ENCODE assay signal across 30 mouse cellular contexts in genomic region chr5:4894988-4895387, GRCm38 (mm10).
DNase-seq lines count a peak whose midpoint lies in the region; ATAC-seq and TF ChIP-seq lines count a peak whose summit lies in the region.
"Had no signal": no experiment of that assay in that cellular context is flagged by ENCODE, and none has a peak within 500 bp of the region (broad histone marks: within the 10 kb centered on the region; RNA-seq: fewer than 3 reads in every experiment).

No protein-coding gene starts in this region.

- no peak for TF ChIP-seq POLR2A in brain, embryonic 14.5 days (IDR thresholded peaks at IDR 0.05; ENCODE audit: borderline replicate concordance, extremely low read depth, insufficient read depth, insufficient read length, poor library complexity, severe bottlenecking)

- H3K9me3 ChIP-seq in forebrain, embryonic 15.5 days = no peaks in the 10 kb centered on the region
- no peaks in the 10 kb centered on the region for H3K9me3 ChIP-seq in forebrain, embryonic 13.5 days (replicated peaks)
- H3K9me3 ChIP-seq in embryonic facial prominence, embryonic 11.5 days (replicated peaks; ENCODE audit: control insufficient read depth, low read length) = no peaks in the 10 kb centered on the region
- no peaks in the 10 kb centered on the region for H3K9me3 ChIP-seq in midbrain, embryonic 16.5 days (replicated peaks; ENCODE audit: control insufficient read depth, low read length, poor library complexity, severe bottlenecking)
- H3K9me3 ChIP-seq: limb, embryonic 12.5 days; lung, embryonic 15.5 days; midbrain, embryonic 12.5 days; neural tube, embryonic 12.5 days had no signal

- H3K27me3 ChIP-seq in forebrain, embryonic 15.5 days = no peaks in the 10 kb centered on the region
- no peaks in the 10 kb centered on the region for H3K27me3 ChIP-seq in forebrain, embryonic 13.5 days
- H3K27me3 ChIP-seq in embryonic facial prominence, embryonic 11.5 days (ENCODE audit: control insufficient read depth, insufficient read depth, low read length) = no peaks in the 10 kb centered on the region
- H3K27me3 ChIP-seq in midbrain, embryonic 16.5 days (ENCODE audit: control insufficient read depth, insufficient read depth, low read depth, low read length) = no peaks in the 10 kb centered on the region
- H3K27me3 ChIP-seq: limb, embryonic 12.5 days; lung, embryonic 15.5 days; midbrain, embryonic 12.5 days; neural tube, embryonic 12.5 days had no signal

- 0 out of 2 replicates have a peak, but pooled peaks have one; percentile 38 for ATAC-seq in forebrain, embryonic 15.5 days (replicated peaks)
- ATAC-seq in forebrain, embryonic 13.5 days = no peak
- no peak for ATAC-seq in embryonic facial prominence, embryonic 11.5 days (replicated peaks; ENCODE audit: insufficient number of reproducible peaks, low FRiP score, low TSS enrichment, low read depth)
- no peak for ATAC-seq in midbrain, embryonic 16.5 days
- ATAC-seq: CD4-positive, CD25-positive, alpha-beta regulatory T cell, adult 4 months; intestine, postnatal 0 days had no signal

- DNase-seq in brain, embryonic 14.5 days (ENCODE audit: low read depth) = peak; percentile 53
- DNase-seq in embryonic facial prominence, embryonic 11.5 days (ENCODE audit: low spot score) = peak; percentile 14
- no peak for DNase-seq in gastrocnemius, adult 18-20 months (ENCODE audit: low spot score)
- no peak for DNase-seq in layer of hippocampus, postnatal 36 days
- DNase-seq: cerebellum, adult 11-12 months; cerebellum, adult 9-11 months; gastrocnemius, adult 2 months; gastrocnemius, postnatal 36 days; heart, adult 18-20 months; heart, postnatal 36 days; kidney, adult 9 months; kidney, postnatal 10 days; right cerebral cortex, adult 18-20 months; spleen, adult 18-20 months; thymus, adult 18-20 months; thymus, postnatal 25 days had no signal

- 36% methylated on average over 3 of the region's 3 CpGs for WGBS in forebrain, embryonic 15.5 days
- 51% methylated on average over 3 of the region's 3 CpGs for whole genome bisulfite sequencing in forebrain, embryonic 13.5 days
- 55% methylated on average over 3 of the region's 3 CpGs for WGBS in embryonic facial prominence, embryonic 11.5 days
- 65% methylated on average over 3 of the region's 3 CpGs for WGBS in midbrain, embryonic 16.5 days

- TF ChIP-seq CTCF in brain, embryonic 14.5 days (IDR thresholded peaks at IDR 0.05; ENCODE audit: borderline replicate concordance, extremely low read depth, insufficient read depth, insufficient read length) = no peak

- no peak overlapping the region for H3K27ac ChIP-seq in forebrain, embryonic 15.5 days (replicated peaks)
- H3K27ac ChIP-seq in forebrain, embryonic 13.5 days = no peak overlapping the region
- no peak overlapping the region for H3K27ac ChIP-seq in embryonic facial prominence, embryonic 11.5 days (replicated peaks; ENCODE audit: low read depth, low read length)
- H3K27ac ChIP-seq in midbrain, embryonic 16.5 days (ENCODE audit: low read length) = peak overlapping the region; percentile 51
- H3K27ac ChIP-seq: gastrocnemius, adult 2 months; hindbrain, embryonic 14.5 days; limb, embryonic 12.5 days; lung, embryonic 15.5 days; midbrain, embryonic 12.5 days; neural tube, embryonic 12.5 days; stomach, postnatal 0 days had no signal

- no peak overlapping the region for H3K4me3 ChIP-seq in forebrain, embryonic 15.5 days
- no peak overlapping the region for H3K4me3 ChIP-seq in forebrain, embryonic 13.5 days
- H3K4me3 ChIP-seq in embryonic facial prominence, embryonic 11.5 days (ENCODE audit: low read depth, low read length) = no peak overlapping the region
- H3K4me3 ChIP-seq in midbrain, embryonic 16.5 days (ENCODE audit: low read depth, low read length) = no peak overlapping the region
- H3K4me3 ChIP-seq: gastrocnemius, adult 2 months; limb, embryonic 12.5 days; lung, embryonic 15.5 days; midbrain, embryonic 12.5 days; myocyte; neural tube, embryonic 12.5 days had no signal

- no peak overlapping the region for H3K4me2 ChIP-seq in forebrain, embryonic 15.5 days (replicated peaks)
- no peak overlapping the region for H3K4me2 ChIP-seq in forebrain, embryonic 13.5 days
- H3K4me2 ChIP-seq in embryonic facial prominence, embryonic 11.5 days (ENCODE audit: low read depth, low read length) = no peak overlapping the region
- H3K4me2 ChIP-seq in midbrain, embryonic 16.5 days (ENCODE audit: low read length) = no peak overlapping the region
- H3K4me2 ChIP-seq: heart, embryonic 11.5 days; hindbrain, embryonic 14.5 days; limb, embryonic 12.5 days; liver, embryonic 11.5 days; lung, embryonic 15.5 days; midbrain, embryonic 12.5 days; neural tube, embryonic 12.5 days had no signal

- no peaks in the 10 kb centered on the region for H3K36me3 ChIP-seq in forebrain, embryonic 15.5 days
- H3K36me3 ChIP-seq in forebrain, embryonic 13.5 days (ENCODE audit: poor library complexity, severe bottlenecking) = no peaks in the 10 kb centered on the region
- H3K36me3 ChIP-seq in embryonic facial prominence, embryonic 11.5 days (replicated peaks; ENCODE audit: control insufficient read depth, insufficient read depth, low read depth, low read length) = no peaks in the 10 kb centered on the region
- no peaks in the 10 kb centered on the region for H3K36me3 ChIP-seq in midbrain, embryonic 16.5 days (ENCODE audit: control insufficient read depth, insufficient read depth, low read length)
- H3K36me3 ChIP-seq: limb, embryonic 12.5 days; lung, embryonic 15.5 days; midbrain, embryonic 12.5 days; neural tube, embryonic 12.5 days had no signal

- peaks cover 19% of the 10 kb centered on the region for H3K4me1 ChIP-seq in forebrain, embryonic 15.5 days
- peaks cover 4% of the 10 kb centered on the region; the same call in 1 of the 2 replicates for H3K4me1 ChIP-seq in forebrain, embryonic 13.5 days
- H3K4me1 ChIP-seq in embryonic facial prominence, embryonic 11.5 days (ENCODE audit: control insufficient read depth, insufficient read depth, low read length) = no peaks in the 10 kb centered on the region
- peaks cover 27% of the 10 kb centered on the region for H3K4me1 ChIP-seq in midbrain, embryonic 16.5 days (ENCODE audit: control insufficient read depth, insufficient read depth, low read length)

- no peak overlapping the region for H3K9ac ChIP-seq in forebrain, embryonic 15.5 days (replicated peaks)
- no peak overlapping the region for H3K9ac ChIP-seq in forebrain, embryonic 13.5 days
- no peak overlapping the region for H3K9ac ChIP-seq in embryonic facial prominence, embryonic 11.5 days (replicated peaks; ENCODE audit: low read length)
- H3K9ac ChIP-seq in midbrain, embryonic 16.5 days (ENCODE audit: low read depth, low read length) = no peak overlapping the region
- H3K9ac ChIP-seq: hindbrain, embryonic 14.5 days; limb, embryonic 12.5 days; lung, embryonic 15.5 days; midbrain, embryonic 12.5 days; neural tube, embryonic 12.5 days had no signal

Comparison
In these comparisons a context has a peak if more than half of its experiments do, and no peak if none do; other contexts are left out.
1. DNase-seq: peak in brain, embryonic 14.5 days (single experiment) and embryonic facial prominence, embryonic 11.5 days (single experiment); none in gastrocnemius, adult 18-20 months (single experiment) and layer of hippocampus, postnatal 36 days (0 of 2).